Mouse (Mus musculus) embryo, embryonic 11 days (tissue): ENCODE data around the gene Hps6.

Experiments used
- DNase-seq: peaks from one replicate; pipeline ENCODE4 v3.0.0-alpha.2; 2015

Hps6 gene

GRCm38 (mm10) chr19:46045696-46046311, 42.5 kb downstream of the Hps6 start:
- DNase-seq = peak; percentile 81

- peak; percentile 44 for DNase-seq
Observed at GRCm38 (mm10) chr19:46046621-46047025, 43.3 kb downstream of the Hps6 start.

DNA sequence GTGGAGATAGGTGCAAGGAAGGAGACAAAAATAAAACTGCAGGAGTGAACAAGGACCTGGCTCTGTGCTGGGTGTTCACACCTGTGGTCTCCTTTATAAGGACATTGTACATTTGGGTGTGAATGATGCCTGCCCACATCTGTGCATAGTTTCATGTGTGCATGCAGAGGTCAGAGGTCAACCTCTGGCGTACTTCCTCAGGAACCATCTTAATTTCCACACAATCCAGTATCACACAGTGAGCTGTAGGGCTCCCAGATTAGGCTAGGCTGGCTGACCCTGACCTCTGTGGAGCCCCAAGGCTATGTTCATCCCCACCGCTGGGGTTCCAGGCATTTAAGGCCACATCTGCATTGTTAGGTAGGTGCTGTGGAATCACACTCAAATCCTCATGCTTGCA, 44.1 kb downstream of the Hps6 start:
- DNase-seq = no peak

- DNase-seq = no peak
Observed at GRCm38 (mm10) chr19:46049129-46049528, 45.8 kb downstream of the Hps6 start.

GRCm38 (mm10) chr19:46050462-46050861, 47.2 kb downstream of the Hps6 start:
- no peak for DNase-seq
